Mouse (Mus musculus): ENCODE data around the gene Cul5. TPM values are rescaled to one million over a fixed set of nuclear protein-coding genes. Genes with fewer than 3 reads are reported as not detected.

The Cul5 gene
- polyA plus RNA-seq, 1 experiment from 2014 or later = 32.9 TPM

DNA sequence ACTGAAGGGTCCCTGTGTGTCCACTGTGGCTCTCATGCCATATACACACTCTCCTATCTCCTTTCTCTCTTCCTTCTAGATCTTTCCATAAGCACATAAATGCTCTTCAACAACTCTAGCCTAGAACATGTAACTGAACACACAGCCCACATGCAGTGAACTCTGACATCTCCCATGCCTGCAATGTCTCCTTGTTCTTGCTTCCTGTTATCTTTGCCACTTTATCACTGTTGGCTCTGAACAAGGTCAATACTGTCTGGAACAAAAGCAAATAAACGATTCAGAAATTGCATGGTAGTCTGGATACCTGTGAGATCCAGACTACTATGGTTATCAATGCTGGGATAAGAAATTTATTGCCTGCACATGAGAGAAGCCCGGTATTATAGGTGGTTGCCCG lies 66.0 kb downstream of the Cul5 start:
- Histone ChIP-seq H3K4me2 (no peak overlapping the region), H3K4me3 (no peak overlapping the region), H3K9ac (no peak overlapping the region), H3K9me3 (no peaks in the 10 kb centered on the region), H3K4me1 (peaks cover 8% of the 10 kb centered on the region), H3K27me3 (no peaks in the 10 kb centered on the region), H3K36me3 (0 out of 2 replicates have a peak, but pooled peaks cover 3% of the 10 kb centered on the region), H3K27ac (no peak overlapping the region)
- WGBS = 90% methylated on average over 3 of the region's 3 CpGs
- no peak for ATAC-seq (ENCODE audit: insufficient number of reproducible peaks, low FRiP score, low TSS enrichment, low read depth)

- H3K4me3 ChIP-seq = no peak overlapping the region
- H3K36me3 ChIP-seq = 0 out of 2 replicates have a peak, but pooled peaks cover 3% of the 10 kb centered on the region
- no peak overlapping the region for H3K4me2 ChIP-seq
- no peak overlapping the region for H3K27ac ChIP-seq
- H3K9ac ChIP-seq = no peak overlapping the region
- ATAC-seq (ENCODE audit: insufficient number of reproducible peaks, low FRiP score, low TSS enrichment, low read depth) = no peak
- H3K9me3 ChIP-seq = no peaks in the 10 kb centered on the region
- 82% methylated on average over 1 of the region's 1 CpGs for WGBS
- no peaks in the 10 kb centered on the region for H3K27me3 ChIP-seq
- H3K4me1 ChIP-seq = peaks cover 8% of the 10 kb centered on the region
These were observed 66.4 kb downstream of the Cul5 start for GRCm38 (mm10) chr9:53603384-53603783.

- no peak overlapping the region for H3K9ac ChIP-seq
- no peak overlapping the region for H3K27ac ChIP-seq
- no peaks in the 10 kb centered on the region for H3K27me3 ChIP-seq
- whole genome bisulfite sequencing = 90% methylated on average over 2 of the region's 2 CpGs
- no peaks in the 10 kb centered on the region for H3K9me3 ChIP-seq
- peaks cover 9% of the 10 kb centered on the region; the same call in 1 of the 2 replicates for H3K36me3 ChIP-seq
- no peak overlapping the region for H3K4me2 ChIP-seq
- H3K4me1 ChIP-seq = peaks cover 8% of the 10 kb centered on the region
- ATAC-seq (ENCODE audit: insufficient number of reproducible peaks, low FRiP score, low TSS enrichment, low read depth) = no peak
- no peak overlapping the region for H3K4me3 ChIP-seq
These were observed 68.3 kb downstream of the Cul5 start for GRCm38 (mm10) chr9:53601541-53601940.

DNA sequence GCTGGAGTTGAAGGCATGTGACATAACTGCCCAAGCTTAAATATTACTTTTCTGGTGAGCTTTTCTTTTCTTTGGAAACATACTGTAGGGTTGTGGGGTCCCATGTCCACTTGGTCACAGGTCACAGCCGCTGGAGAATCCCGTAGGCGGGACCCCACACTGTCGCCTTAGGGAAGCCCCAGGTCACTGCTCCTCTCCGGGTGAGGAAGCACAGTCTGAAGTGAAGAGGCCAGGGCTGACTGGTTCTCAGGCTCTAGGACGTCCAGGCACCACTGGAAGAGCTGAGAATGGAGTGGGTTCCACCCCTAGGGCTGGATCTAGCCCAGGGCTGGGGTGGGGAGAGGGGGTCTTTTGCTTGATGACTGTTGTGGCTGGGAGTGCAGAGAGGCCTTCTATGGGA lies 71.2 kb downstream of the Cul5 start:
- no peak overlapping the region for H3K4me2 ChIP-seq
- H3K27me3 ChIP-seq = no peaks in the 10 kb centered on the region
- no peak overlapping the region for H3K27ac ChIP-seq
- no peak for ATAC-seq (ENCODE audit: insufficient number of reproducible peaks, low FRiP score, low TSS enrichment, low read depth)
- H3K36me3 ChIP-seq = peaks cover 24% of the 10 kb centered on the region
- H3K4me1 ChIP-seq = peaks cover 3% of the 10 kb centered on the region
- H3K9ac ChIP-seq = no peak overlapping the region
- H3K9me3 ChIP-seq = no peaks in the 10 kb centered on the region
- 75% methylated on average over 6 of the region's 6 CpGs for WGBS
- no peak overlapping the region for H3K4me3 ChIP-seq

GRCm38 (mm10) chr9:53596971-53597600 lies 72.7 kb downstream of the Cul5 start:
- WGBS = 82% methylated on average over 4 of the region's 4 CpGs
- H3K9me3 ChIP-seq = no peaks in the 10 kb centered on the region
- H3K4me2 ChIP-seq = no peak overlapping the region
- H3K4me3 ChIP-seq = no peak overlapping the region
- no peaks in the 10 kb centered on the region for H3K4me1 ChIP-seq
- no peak for ATAC-seq (ENCODE audit: insufficient number of reproducible peaks, low FRiP score, low TSS enrichment, low read depth)
- no peak overlapping the region for H3K9ac ChIP-seq
- no peaks in the 10 kb centered on the region for H3K27me3 ChIP-seq
- no peak overlapping the region for H3K27ac ChIP-seq
- H3K36me3 ChIP-seq = peaks cover 38% of the 10 kb centered on the region

DNA sequence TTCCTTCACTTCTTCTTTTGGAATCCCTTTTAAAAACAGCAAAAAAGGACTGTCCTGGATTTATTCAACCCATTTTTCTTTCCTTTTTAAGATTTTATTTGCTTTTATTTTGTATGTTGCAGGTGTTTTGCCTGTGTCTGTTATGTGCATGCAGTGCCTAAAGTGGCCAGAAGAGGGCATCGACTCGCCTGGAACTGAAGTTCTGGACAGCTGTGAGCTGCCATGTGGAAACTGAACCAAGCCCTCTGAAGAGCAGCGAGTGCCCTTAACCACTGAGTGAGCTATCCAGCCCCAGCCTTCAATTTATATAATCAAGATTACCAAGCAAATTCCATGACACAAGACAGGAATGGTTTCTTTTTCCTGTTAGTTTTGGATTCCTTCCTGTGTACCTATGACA lies 75.0 kb downstream of the Cul5 start:
- Histone ChIP-seq H3K4me1 (no peaks in the 10 kb centered on the region), H3K27me3 (no peaks in the 10 kb centered on the region), H3K4me2 (no peak overlapping the region), H3K4me3 (no peak overlapping the region), H3K27ac (no peak overlapping the region), H3K9me3 (no peaks in the 10 kb centered on the region), H3K9ac (no peak overlapping the region), H3K36me3 (peaks cover 55% of the 10 kb centered on the region)
- ATAC-seq (ENCODE audit: insufficient number of reproducible peaks, low FRiP score, low TSS enrichment, low read depth) = no peak
- 10% methylated on average over 3 of the region's 3 CpGs for WGBS

DNA sequence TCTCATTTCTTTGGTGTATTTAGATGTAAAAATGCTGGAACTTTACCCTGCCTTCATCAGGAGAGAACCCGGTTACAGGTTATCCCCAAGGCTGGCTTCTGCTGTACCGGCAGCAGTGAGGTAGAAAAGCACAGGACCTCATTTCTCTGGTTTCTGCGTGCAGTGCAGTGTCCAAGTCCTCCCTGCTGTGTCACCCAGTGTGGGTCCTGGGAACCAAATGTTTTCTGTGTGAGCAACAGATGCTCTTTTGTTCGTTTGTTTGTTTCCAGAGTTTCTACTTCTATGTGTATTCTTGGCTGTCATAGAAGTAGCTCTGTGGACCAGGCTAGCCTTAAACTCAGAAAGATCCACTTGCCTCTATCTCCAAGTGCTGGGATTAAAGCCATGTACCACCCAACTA lies 87.9 kb downstream of the Cul5 start:
- Histone ChIP-seq H3K4me3 (no peak overlapping the region), H3K9me3 (no peaks in the 10 kb centered on the region), H3K9ac (no peak overlapping the region), H3K4me1 (no peaks in the 10 kb centered on the region), H3K27ac (no peak overlapping the region), H3K36me3 (peaks cover 71% of the 10 kb centered on the region), H3K4me2 (no peak overlapping the region), H3K27me3 (no peaks in the 10 kb centered on the region)
- 85% methylated on average over 4 of the region's 4 CpGs for WGBS
- no peak for ATAC-seq (ENCODE audit: insufficient number of reproducible peaks, low FRiP score, low TSS enrichment, low read depth)

GRCm38 (mm10) chr9:53575721-53576120 lies 94.1 kb downstream of the Cul5 start:
- 64% methylated on average over 5 of the region's 5 CpGs for WGBS
- H3K4me3 ChIP-seq = no peak overlapping the region

DNA sequence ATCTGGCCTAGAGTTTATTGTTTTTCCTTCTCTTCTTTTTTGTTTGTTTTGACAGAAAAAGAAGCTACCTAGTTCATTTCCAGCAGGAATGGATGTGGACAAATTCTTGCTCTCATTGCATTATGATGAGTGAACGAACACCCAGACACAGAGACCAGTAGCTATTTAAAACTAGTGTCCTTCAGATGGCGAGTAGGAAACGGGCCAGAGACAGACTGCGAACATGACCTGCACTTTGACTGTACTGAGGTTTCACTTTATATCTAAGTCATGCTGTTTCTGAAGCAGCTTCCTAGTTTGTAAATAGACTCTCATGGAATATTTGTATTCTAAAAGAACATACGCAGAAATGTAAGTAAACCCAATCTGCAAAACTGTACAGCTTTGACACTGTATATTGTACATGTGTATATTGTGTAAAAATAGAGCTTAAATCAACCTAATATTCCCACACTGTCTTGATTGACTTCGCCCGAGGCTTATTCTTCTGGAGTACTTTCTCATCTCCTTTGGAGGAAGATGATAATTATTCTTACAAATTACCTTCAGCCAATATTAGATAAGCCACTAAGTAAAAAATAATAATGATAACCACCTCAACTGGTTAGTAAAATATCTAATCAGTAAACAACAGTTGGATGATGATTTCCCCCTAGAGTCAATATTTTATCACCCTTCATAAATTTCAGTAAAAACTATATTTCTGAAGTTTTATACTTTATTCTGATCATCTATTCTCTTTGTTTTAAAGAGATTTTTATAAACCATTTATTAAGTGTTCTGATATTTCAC lies 97.1 kb downstream of the Cul5 start:
- 93% methylated on average over 7 of the region's 7 CpGs for WGBS
- H3K36me3 ChIP-seq = peaks cover 53% of the 10 kb centered on the region

More at GRCm38 (mm10) chr9:53575721-53576120, 94.1 kb downstream of the Cul5 start:
- no peak overlapping the region for H3K4me2 ChIP-seq
- H3K27ac ChIP-seq = 0 out of 2 replicates have a peak overlapping the region, but pooled peaks have one; percentile 38
- no peaks in the 10 kb centered on the region for H3K27me3 ChIP-seq
- no peak for ATAC-seq (ENCODE audit: insufficient number of reproducible peaks, low FRiP score, low TSS enrichment, low read depth)
- H3K9ac ChIP-seq = no peak overlapping the region
- H3K4me1 ChIP-seq = no peaks in the 10 kb centered on the region
- H3K36me3 ChIP-seq = peaks cover 58% of the 10 kb centered on the region
- no peaks in the 10 kb centered on the region for H3K9me3 ChIP-seq

GRCm38 (mm10) chr9:53570662-53571061 lies 99.2 kb downstream of the Cul5 start:
- Histone ChIP-seq H3K4me1 (no peaks in the 10 kb centered on the region), H3K36me3 (peaks cover 53% of the 10 kb centered on the region), H3K27ac (no peak overlapping the region), H3K9ac (no peak overlapping the region), H3K4me2 (no peak overlapping the region), H3K4me3 (no peak overlapping the region), H3K9me3 (no peaks in the 10 kb centered on the region), H3K27me3 (no peaks in the 10 kb centered on the region)
- 51% methylated on average over 6 of the region's 6 CpGs for WGBS
- ATAC-seq (ENCODE audit: insufficient number of reproducible peaks, low FRiP score, low TSS enrichment, low read depth) = no peak

More for the DNA sequence above, 97.1 kb downstream of the Cul5 start:
- no peak overlapping the region for H3K27ac ChIP-seq
- no peak overlapping the region for H3K9ac ChIP-seq
- no peaks in the 10 kb centered on the region for H3K27me3 ChIP-seq
- H3K9me3 ChIP-seq = no peaks in the 10 kb centered on the region
- no peaks in the 10 kb centered on the region for H3K4me1 ChIP-seq
- no peak overlapping the region for H3K4me2 ChIP-seq
- no peak overlapping the region for H3K4me3 ChIP-seq
- no peak for ATAC-seq (ENCODE audit: insufficient number of reproducible peaks, low FRiP score, low TSS enrichment, low read depth)
